Mouse (Mus musculus) midbrain, postnatal 0 days (tissue): ENCODE measurements around the gene Tcp11x2. TPM values are rescaled to one million over a fixed set of nuclear protein-coding genes. Genes with fewer than 3 reads are reported as not detected.
A peak's percentile ranks its signal among the peaks of the same experiment; 100 is the strongest.

ENCODE experiments used
- ATAC-seq: fragments of 200-750 bp; cut with Nextera tagmentation; 2 replicates; pipeline ENCODE4 v1.8.0; 2017; ENCODE audit warnings: moderate number of reproducible peaks, mild to moderate bottlenecking, moderate TSS enrichment, moderate library complexity; ENCODE audit not compliant: low FRiP score
- DNase-seq: peaks from one replicate; pipeline ENCODE4 v3.0.0-alpha.2; 2015; ENCODE audit warnings: low spot score
- H3K27ac ChIP-seq: fragments of 300-500 bp; sonication (generic); 2 replicates; pipeline ENCODE4 v1.5.1; 2014; ENCODE audit warnings: low read depth, mild to moderate bottlenecking, low read length, mixed read lengths
- H3K27me3 ChIP-seq: fragments of 300-500 bp; sonication (generic); 2 replicates; pipeline ENCODE4 v1.6.1; 2014; ENCODE audit warnings: low read length, control low read depth, mixed read lengths; ENCODE audit not compliant: insufficient read depth
- H3K36me3 ChIP-seq: fragments of 300-500 bp; sonication (generic); 2 replicates; pipeline ENCODE4 v1.6.1; 2014; ENCODE audit warnings: low read length, control low read depth, mixed read lengths; ENCODE audit not compliant: insufficient read depth
- H3K4me1 ChIP-seq: fragments of 300-500 bp; sonication (generic); 2 replicates; pipeline ENCODE4 v1.6.1; 2014; ENCODE audit warnings: mild to moderate bottlenecking, control low read depth, antibody characterized with exemption, low read length, mixed read lengths; ENCODE audit not compliant: insufficient read depth
- H3K4me2 ChIP-seq: fragments of 300-500 bp; sonication (generic); 2 replicates; pipeline ENCODE4 v1.6.1; 2014; ENCODE audit warnings: low read depth, mild to moderate bottlenecking, low read length, mixed read lengths; ENCODE audit not compliant: poor library complexity, severe bottlenecking
- H3K4me3 ChIP-seq: fragments of 300-500 bp; sonication (generic); 2 replicates; pipeline ENCODE4 v1.5.1; 2014; ENCODE audit warnings: low read depth, mild to moderate bottlenecking, low read length, moderate library complexity
- H3K9ac ChIP-seq: fragments of 300-500 bp; sonication (generic); replicated peaks from 2 replicates; pipeline ENCODE4 v1.6.1; 2014; ENCODE audit warnings: mild to moderate bottlenecking, low read length, moderate library complexity, mixed read lengths; ENCODE audit not compliant: poor library complexity, severe bottlenecking
- H3K9me3 ChIP-seq: fragments of 300-500 bp; sonication (generic); 2 replicates; pipeline ENCODE4 v1.6.1; 2016; ENCODE audit warnings: low read length, control low read depth
- CTCF ChIP-seq: IDR thresholded peaks from 2 replicates; pipeline ENCODE4 v1.5.1; 2016; ENCODE audit warnings: antibody characterized with exemption, mild to moderate bottlenecking
- WGBS: fragments of 180-500 bp; shearing (Covaris S2); extraction: QIAGEN DNeasy Blood & Tissue Kit; methylation state at CpG from one replicate; pipeline ENCODE4 v1.1.7; 2014; 5-methylcytosine and 5-hydroxymethylcytosine counted together
- polyA plus RNA-seq: library from polyadenylated mRNA; unstranded; fragments of >200 nt; fragmentation: Nextera tagmentation; extraction: Ambion mirVana; gene quantifications from 2 replicates; pipeline ENCODE4 v1.2.1, GENCODE M21; 2015
- total RNA-seq: library from RNA; depleted of rRNA; stranded (reverse); fragments of >200 nt; gene quantifications from 2 replicates; pipeline ENCODE4 v1.2.3, GENCODE M21; 2014

Tcp11x2 gene
- total and polyA plus RNA-seq, 2 experiments from 2014 or later, result 0.09 TPM; not detected in 1

GRCm38 (mm10) chrX:135712845-135713244 is 19.3 kb upstream of the Tcp11x2 start:
- no peaks in the 10 kb centered on the region for H3K36me3 ChIP-seq
- no peaks in the 10 kb centered on the region for H3K4me1 ChIP-seq
- no peak for TF ChIP-seq CTCF
- H3K4me2 ChIP-seq, result no peak overlapping the region
- no peak overlapping the region for H3K27ac ChIP-seq
- DNase-seq (no peak), ATAC-seq (no peak)
- no peak overlapping the region for H3K4me3 ChIP-seq
- no peaks in the 10 kb centered on the region for H3K9me3 ChIP-seq
- H3K9ac ChIP-seq, result no peak overlapping the region
- no peaks in the 10 kb centered on the region for H3K27me3 ChIP-seq
- whole genome bisulfite sequencing, result 86% methylated on average over 2 of the region's 2 CpGs

- Histone ChIP-seq H3K9ac (no peak overlapping the region), H3K36me3 (no peaks in the 10 kb centered on the region), H3K4me3 (no peak overlapping the region), H3K4me2 (no peak overlapping the region), H3K9me3 (no peaks in the 10 kb centered on the region), H3K4me1 (no peaks in the 10 kb centered on the region), H3K27ac (no peak overlapping the region), H3K27me3 (no peaks in the 10 kb centered on the region)
- no peak for ATAC-seq
- WGBS, result 44% methylated on average over 2 of the region's 2 CpGs
- peak; percentile 5 for DNase-seq
- peak; percentile 59 for TF ChIP-seq CTCF
Measured at GRCm38 (mm10) chrX:135704349-135704748, 10.8 kb upstream of the Tcp11x2 start.

- 96% methylated on average over 1 of the region's 1 CpGs for WGBS
- no peak for TF ChIP-seq CTCF
- Histone ChIP-seq H3K4me3 (no peak overlapping the region), H3K4me1 (no peaks in the 10 kb centered on the region), H3K9me3 (no peaks in the 10 kb centered on the region), H3K27ac (no peak overlapping the region), H3K27me3 (no peaks in the 10 kb centered on the region), H3K36me3 (no peaks in the 10 kb centered on the region), H3K4me2 (no peak overlapping the region), H3K9ac (no peak overlapping the region)
- ATAC-seq (no peak), DNase-seq (no peak)
Measured at GRCm38 (mm10) chrX:135703111-135703510, 9.5 kb upstream of the Tcp11x2 start.

GRCm38 (mm10) chrX:135687802-135688201 is 5.8 kb downstream of the Tcp11x2 start:
- H3K9ac ChIP-seq, result no peak overlapping the region
- no peaks in the 10 kb centered on the region for H3K36me3 ChIP-seq
- TF ChIP-seq CTCF, result no peak
- ATAC-seq (no peak), DNase-seq (no peak)
- 69% methylated on average over 3 of the region's 3 CpGs for WGBS
- H3K4me2 ChIP-seq, result no peak overlapping the region
- H3K27me3 ChIP-seq, result 0 out of 2 replicates have a peak, but pooled peaks cover 2% of the 10 kb centered on the region
- H3K4me1 ChIP-seq, result no peaks in the 10 kb centered on the region
- no peaks in the 10 kb centered on the region for H3K9me3 ChIP-seq
- no peak overlapping the region for H3K4me3 ChIP-seq
- H3K27ac ChIP-seq, result no peak overlapping the region

DNA sequence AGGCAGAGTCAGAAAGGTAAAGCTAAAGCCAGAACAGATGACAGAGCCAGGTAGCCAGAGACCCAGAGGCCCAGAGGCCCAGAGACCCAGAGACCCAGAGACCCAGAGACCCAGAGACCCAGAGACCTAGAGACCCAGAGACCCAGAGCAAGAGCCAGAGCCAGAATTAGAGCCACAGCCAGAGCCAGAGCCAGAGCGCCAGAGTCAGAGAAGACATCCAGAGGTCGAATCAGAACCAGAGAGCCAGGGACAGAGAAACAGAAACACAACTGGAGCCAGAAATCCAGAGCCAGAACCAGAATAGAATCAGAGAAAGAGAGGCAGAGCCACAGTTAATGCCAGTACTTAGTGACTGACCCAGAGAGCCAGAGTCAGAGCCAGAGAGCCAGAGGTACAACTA is 11.7 kb downstream of the Tcp11x2 start:
- Histone ChIP-seq H3K27me3 (0 out of 2 replicates have a peak, but pooled peaks cover 2% of the 10 kb centered on the region), H3K9me3 (no peaks in the 10 kb centered on the region), H3K4me1 (no peaks in the 10 kb centered on the region), H3K4me3 (no peak overlapping the region), H3K36me3 (no peaks in the 10 kb centered on the region), H3K9ac (no peak overlapping the region), H3K27ac (no peak overlapping the region), H3K4me2 (no peak overlapping the region)
- DNase-seq (no peak), ATAC-seq (no peak)
- WGBS, result 61% methylated on average over 2 of the region's 2 CpGs
- TF ChIP-seq CTCF, result no peak

DNA sequence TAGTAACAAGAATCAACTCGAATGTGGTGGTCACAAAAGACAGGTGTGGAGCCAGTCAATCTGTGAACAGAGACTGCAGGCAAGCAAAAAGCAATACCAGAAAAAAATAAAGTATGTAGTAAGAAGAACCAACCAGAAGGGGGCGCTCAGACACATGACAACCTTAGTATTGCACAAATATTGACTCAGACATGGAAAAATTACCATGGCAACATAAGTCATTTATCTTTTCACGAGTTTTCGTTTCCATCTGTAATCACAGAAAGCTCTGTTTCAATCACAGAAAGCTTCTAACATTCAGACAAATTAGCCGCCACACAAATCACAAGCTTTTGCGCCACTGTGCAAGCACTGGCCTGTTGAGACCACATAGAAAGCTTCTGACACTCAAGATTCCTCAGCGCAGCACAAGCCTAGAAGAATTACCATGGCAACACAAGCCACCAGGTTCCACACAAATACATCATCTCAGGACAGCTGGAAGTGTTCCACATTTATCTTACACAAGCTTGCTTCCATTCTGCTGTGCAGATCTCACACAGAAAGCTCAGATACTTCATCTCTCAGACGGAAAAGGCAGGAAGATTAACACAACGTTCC is 41.3 kb downstream of the Tcp11x2 start:
- Histone ChIP-seq H3K27ac (no peak overlapping the region), H3K27me3 (no peaks in the 10 kb centered on the region), H3K9ac (no peak overlapping the region), H3K4me2 (no peak overlapping the region), H3K4me1 (no peaks in the 10 kb centered on the region), H3K9me3 (no peaks in the 10 kb centered on the region), H3K4me3 (no peak overlapping the region), H3K36me3 (no peaks in the 10 kb centered on the region)
- 30% methylated on average over 9 of the region's 9 CpGs for WGBS
- DNase-seq (peak; percentile 71), ATAC-seq (peak; percentile 58)
- peak; percentile 70 for TF ChIP-seq CTCF
